18 mouse cellular contexts compared by ENCODE assay signal in genomic region chrX:71366973-71367372, GRCm38 (mm10). TPM values are rescaled to one million over a fixed set of nuclear protein-coding genes. Genes with fewer than 3 reads are reported as not detected.
DNase-seq lines count a peak whose midpoint lies in the region; ATAC-seq lines count a peak whose summit lies in the region.
"Had no signal": no experiment of that assay in that cellular context is flagged by ENCODE, and none has a peak within 500 bp of the region (broad histone marks: within the 10 kb centered on the region; RNA-seq: fewer than 3 reads in every experiment).

No protein-coding gene starts in this region.

- peak; percentile 4 for DNase-seq in embryo, embryonic 10 days (ENCODE audit: low spot score)
- DNase-seq in embryo, embryonic 9.5 days (ENCODE audit: extremely low spot score): no peak
- DNase-seq in CD4-positive helper T cell, adult 2 months (ENCODE audit: low read depth, low spot score): peak; percentile 11
- DNase-seq in naive thymus-derived CD4-positive, alpha-beta T cell, adult 2 months (ENCODE audit: low read depth): peak; percentile 24
- no peak for DNase-seq in adrenal gland, postnatal 36 days
- no peak for DNase-seq in testis, postnatal 14 days (ENCODE audit: low spot score)
- no peak for DNase-seq in heart, postnatal 25 days (ENCODE audit: low spot score)
- DNase-seq: adrenal gland, postnatal 14 days; cerebellum, adult 11-12 months; cerebellum, postnatal 25 days; gastrocnemius, adult 2 months; heart, postnatal 10 days; liver, embryonic 13.5 days; lung, embryonic 14.5 days; lung, postnatal 36 days; right cerebral cortex, postnatal 14 days had no signal

- peak; percentile 51 for ATAC-seq in granulocyte monocyte progenitor cell, adult 5-6 weeks (replicated peaks; ENCODE audit: poor library complexity, severe bottlenecking)
- ATAC-seq: intestine, postnatal 0 days had no signal

- intact Hi-C loops in heart, postnatal 25 days (cut with DNase I): no loop called here

RNA-seq across cellular contexts. Expression of gene Mtmr1, which starts 2.4 kb away (rescaled TPM):
- 44.9 and 49.7 TPM in 2 replicates for total RNA-seq in granulocyte monocyte progenitor cell, adult 5-6 weeks (2014; fragmentation: Nextera tagmentation)
- 44.3 and 45.2 TPM in 2 replicates for total RNA-seq in granulocyte monocyte progenitor cell, adult 5-6 weeks (2017)
- total RNA-seq in adrenal gland, postnatal 36 days (2021): 10 to 100 TPM; 30.6 to 34.8 TPM
- total RNA-seq in heart, postnatal 25 days (2021): 10 to 100 TPM; 27.6 to 27.8 TPM

Comparison
In these comparisons a context has a peak if more than half of its experiments do, and no peak if none do; other contexts are left out.
1. DNase-seq: peak in embryo, embryonic 10 days (single experiment), CD4-positive helper T cell, adult 2 months (single experiment) and naive thymus-derived CD4-positive, alpha-beta T cell, adult 2 months (single experiment); none in embryo, embryonic 9.5 days (single experiment), adrenal gland, postnatal 36 days (0 of 2), testis, postnatal 14 days (single experiment) and heart, postnatal 25 days (single experiment).